Mouse (Mus musculus) cerebellum, adult 2 months (tissue): ENCODE data around the gene Wfs1. TPM values are rescaled to one million over a fixed set of nuclear protein-coding genes. Genes with fewer than 3 reads are reported as not detected.
A peak's percentile ranks its signal among the peaks of the same experiment; 100 is the strongest.

Experiments
- DNase-seq, 2 experiments: peaks; one replicate each; pipeline ENCODE4 v3.0.0; 2021
- H3K27ac ChIP-seq: fragments of 200-500 bp; 2 replicates; pipeline ENCODE4 v1.5.1; 2012; ENCODE audit warnings: low read length, control low read depth, inconsistent platforms; ENCODE audit not compliant: insufficient read depth
- H3K27me3 ChIP-seq: fragments of 200-500 bp; 2 replicates; pipeline ENCODE4 v1.6.1; 2012; ENCODE audit warnings: inconsistent platforms, mild to moderate bottlenecking, low read length, moderate library complexity; ENCODE audit not compliant: control insufficient read depth, insufficient read depth
- H3K4me1 ChIP-seq: fragments of 200-500 bp; 2 replicates; pipeline ENCODE4 v1.6.1; 2011; ENCODE audit warnings: low read length; ENCODE audit not compliant: control insufficient read depth, insufficient read depth
- H3K4me3 ChIP-seq: fragments of 200-500 bp; replicated peaks from 2 replicates; pipeline ENCODE3; 2011; ENCODE audit warnings: mild to moderate bottlenecking, low read depth, low read length, control low read depth; ENCODE audit not compliant: insufficient read depth
- CTCF ChIP-seq: fragments of 200-500 bp; IDR thresholded peaks from 2 replicates; pipeline ENCODE4 v1.5.1; 2011; ENCODE audit warnings: low read depth, mild to moderate bottlenecking, control low read depth, low read length, moderate library complexity, borderline replicate concordance; ENCODE audit not compliant: insufficient read depth
- POLR2A ChIP-seq: fragments of 200-500 bp; IDR thresholded peaks from 2 replicates; pipeline ENCODE4 v1.6.1; 2011; ENCODE audit warnings: low read length, control low read depth, borderline replicate concordance; ENCODE audit not compliant: insufficient read depth
- WGBS: fragments of 180-500 bp; shearing (Covaris S2); methylation state at CpG from one replicate; pipeline ENCODE4 v1.1.7; 2018; 5-methylcytosine and 5-hydroxymethylcytosine counted together
- polyA plus RNA-seq: library from polyadenylated mRNA; depleted of rRNA; stranded (reverse); fragments of >200 nt; gene quantifications from 2 replicates; pipeline ENCODE4 v1.2.3, GENCODE M21; 2012

Wfs1 gene
- polyA plus RNA-seq, 1 experiment, result 27.2 TPM

DNA sequence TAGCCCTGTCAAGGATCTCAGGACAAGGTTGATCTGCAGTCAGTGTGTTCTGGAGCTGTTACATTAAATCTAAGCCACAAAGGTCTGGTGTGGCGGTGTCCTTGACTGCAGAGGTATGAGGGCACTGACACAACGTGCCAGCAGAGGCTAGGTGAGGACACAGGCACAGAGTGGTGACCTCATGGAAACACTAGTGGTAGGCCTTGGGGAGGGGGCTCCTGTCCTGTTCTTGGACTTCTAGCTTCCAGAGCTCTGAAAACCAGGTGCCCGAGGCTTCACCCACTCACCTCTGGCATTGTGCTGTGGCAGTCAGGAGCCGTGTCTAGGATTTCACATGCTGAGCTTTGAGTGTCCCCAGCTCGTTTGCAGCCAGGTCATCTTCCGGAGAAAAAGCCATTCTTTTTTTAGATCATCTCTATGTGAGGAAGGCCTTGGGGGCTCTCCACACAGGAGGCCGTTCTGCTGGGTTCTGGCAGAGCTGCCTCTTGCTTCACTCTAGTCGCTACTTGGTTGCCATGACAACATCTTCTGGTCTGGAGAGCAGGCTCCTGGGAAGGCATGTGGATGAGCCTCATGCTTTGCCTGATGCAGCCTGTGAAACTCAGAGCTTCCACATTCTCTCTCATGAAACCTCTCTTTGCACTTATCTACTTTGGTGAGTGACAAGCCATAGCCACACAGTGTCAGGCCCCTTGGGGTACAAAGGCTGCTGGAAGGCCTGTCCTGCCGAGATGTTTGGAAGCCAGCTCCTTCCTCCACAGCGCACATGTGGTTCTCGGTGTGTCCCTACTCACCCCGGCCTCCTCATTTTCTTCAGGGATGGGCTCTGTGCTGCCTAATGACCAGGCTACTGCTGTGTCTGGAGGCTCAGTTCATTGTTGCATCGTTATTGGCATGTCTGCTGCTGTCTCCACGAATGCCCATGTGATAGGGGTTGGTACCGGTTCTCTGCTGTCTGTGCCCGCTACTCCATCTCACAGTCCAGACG is 53.2 kb downstream of the Wfs1 start:
- H3K27ac ChIP-seq, result peak overlapping the region; percentile 26
- no peaks in the 10 kb centered on the region for H3K27me3 ChIP-seq
- peak; percentile 61 to 72 for DNase-seq
- TF ChIP-seq POLR2A, result no peak
- TF ChIP-seq CTCF, result no peak
- peaks cover 41% of the 10 kb centered on the region for H3K4me1 ChIP-seq
- WGBS, result 16% methylated on average over 17 of the region's 17 CpGs
- no peak overlapping the region for H3K4me3 ChIP-seq

DNA sequence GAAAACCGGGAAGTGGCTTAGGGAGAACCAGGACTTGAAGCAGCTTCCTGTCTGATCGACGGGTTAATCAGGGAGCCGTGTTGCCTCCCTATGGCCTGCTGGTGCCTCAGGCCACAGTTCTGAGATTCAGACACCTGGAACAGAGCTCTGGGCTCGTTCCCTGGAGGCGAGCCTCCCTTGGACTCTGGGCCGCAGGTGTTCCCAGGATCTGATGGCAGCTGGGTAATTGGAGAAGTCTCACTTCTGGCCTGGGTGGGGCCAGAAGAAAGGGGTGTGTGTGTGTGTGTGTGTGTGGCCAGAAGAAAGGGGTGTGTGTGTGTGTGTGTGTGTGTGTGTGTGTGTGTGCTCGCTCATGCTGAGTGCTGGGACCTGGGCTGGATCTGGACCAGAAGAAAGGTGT is 55.6 kb downstream of the Wfs1 start:
- Histone ChIP-seq H3K27me3 (no peaks in the 10 kb centered on the region), H3K27ac (no peak overlapping the region), H3K4me3 (no peak overlapping the region), H3K4me1 (peaks cover 44% of the 10 kb centered on the region)
- WGBS, result 36% methylated on average over 8 of the region's 8 CpGs
- TF ChIP-seq POLR2A, result no peak
- TF ChIP-seq CTCF, result no peak
- no peak for DNase-seq

DNA sequence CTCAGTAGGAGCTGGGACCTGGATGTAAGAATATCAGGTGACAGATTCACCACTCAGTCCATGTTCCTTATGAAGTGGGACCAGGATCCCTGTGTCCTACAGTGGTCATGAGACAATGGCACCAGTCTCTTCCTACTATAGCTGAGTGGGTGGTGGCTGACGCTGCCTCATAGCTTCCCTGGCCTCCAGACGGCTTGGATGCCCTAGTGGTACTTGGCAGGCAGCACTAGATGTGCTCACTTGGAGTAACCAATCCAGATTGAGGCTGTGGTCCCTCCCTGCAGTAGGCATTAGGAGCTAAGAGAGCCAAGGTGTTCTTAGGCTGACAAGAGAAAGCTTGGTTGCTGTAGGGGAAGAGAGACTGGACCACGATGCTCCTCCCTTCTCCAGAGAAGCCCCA is 59.6 kb downstream of the Wfs1 start:
- 20% methylated on average over 3 of the region's 3 CpGs for WGBS
- peaks cover 23% of the 10 kb centered on the region for H3K4me1 ChIP-seq

DNA sequence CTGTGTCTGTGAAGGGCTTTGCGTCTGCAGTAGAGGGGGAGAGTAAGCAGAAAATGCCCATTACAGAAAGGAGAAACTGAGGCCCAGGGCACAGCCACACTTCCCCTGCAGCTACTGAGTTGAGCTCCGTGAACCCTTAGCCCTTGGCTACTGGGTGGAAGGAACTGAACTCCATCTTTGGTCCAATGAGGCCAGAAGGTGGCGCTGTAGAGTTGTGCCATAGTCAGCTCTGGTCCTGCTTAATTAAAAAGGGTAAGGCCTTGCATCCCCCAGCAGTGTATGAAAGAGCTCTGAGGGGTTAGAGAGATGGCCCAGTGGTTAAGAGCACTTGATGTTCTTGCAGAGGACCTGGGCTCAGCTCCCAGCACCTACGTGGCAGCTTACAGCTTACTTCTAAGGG is 60.3 kb downstream of the Wfs1 start:
- Histone ChIP-seq H3K27ac (no peak overlapping the region), H3K27me3 (no peaks in the 10 kb centered on the region), H3K4me3 (no peak overlapping the region), H3K4me1 (peaks cover 25% of the 10 kb centered on the region)
- DNase-seq, result peak in 1 of 2 experiments; percentile 56
- peak; percentile 58; the same call in 1 of the 2 replicates for TF ChIP-seq CTCF
- TF ChIP-seq POLR2A, result no peak
- WGBS, result 51% methylated on average over 4 of the region's 4 CpGs

More for the DNA sequence above, 59.6 kb downstream of the Wfs1 start:
- Histone ChIP-seq H3K27ac (no peak overlapping the region), H3K27me3 (no peaks in the 10 kb centered on the region), H3K4me3 (no peak overlapping the region)
- DNase-seq, result no peak
- TF ChIP-seq POLR2A, result no peak
- TF ChIP-seq CTCF, result no peak

DNA sequence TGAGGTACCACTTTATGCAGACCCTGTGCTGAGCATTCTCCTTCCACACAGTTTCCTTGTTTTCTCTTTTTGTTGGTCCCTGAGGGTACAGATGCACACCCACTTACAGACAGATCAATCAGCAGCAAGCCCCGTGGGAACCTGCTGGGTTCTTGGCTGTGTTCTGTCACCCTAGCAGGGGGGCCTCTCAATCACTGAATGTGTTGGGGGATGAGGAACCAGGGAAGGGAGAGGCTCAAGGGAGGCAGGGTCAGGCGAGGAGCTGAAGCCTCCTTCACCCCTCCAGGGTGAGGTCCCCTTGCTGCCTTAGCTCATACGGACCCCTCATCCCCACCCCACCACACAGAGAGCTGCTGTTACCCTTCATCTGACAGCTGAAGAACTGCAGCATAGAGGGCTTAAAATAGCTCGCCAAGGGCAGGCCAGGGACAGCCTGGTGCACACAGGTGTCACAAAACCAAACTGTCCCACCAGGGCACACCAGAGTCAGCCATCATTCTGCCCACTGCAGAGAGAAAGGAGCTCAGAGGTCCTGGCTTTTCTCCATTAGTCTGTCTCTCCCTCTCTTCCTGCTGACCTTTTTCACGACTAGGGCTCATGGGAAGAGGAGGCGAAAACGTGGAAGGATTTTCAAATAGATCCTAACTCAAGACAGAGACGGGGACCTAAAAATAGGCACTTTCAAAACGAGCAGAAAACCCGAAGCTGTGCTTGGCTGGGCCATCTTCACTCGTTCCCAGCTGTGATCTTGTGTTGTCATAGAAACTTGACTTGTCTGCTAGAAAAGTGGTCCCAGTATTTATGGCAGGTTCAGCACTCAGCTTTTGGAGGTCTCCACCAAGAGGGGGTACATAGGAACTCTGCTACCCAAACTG is 64.9 kb downstream of the Wfs1 start:
- TF ChIP-seq CTCF, result no peak
- TF ChIP-seq POLR2A, result no peak
- Histone ChIP-seq H3K4me3 (no peak overlapping the region), H3K27ac (peak overlapping the region; percentile 71), H3K27me3 (no peaks in the 10 kb centered on the region), H3K4me1 (peaks cover 53% of the 10 kb centered on the region)
- 3% methylated on average over 11 of the region's 11 CpGs for WGBS
- peak; percentile 49 to 55 for DNase-seq

DNA sequence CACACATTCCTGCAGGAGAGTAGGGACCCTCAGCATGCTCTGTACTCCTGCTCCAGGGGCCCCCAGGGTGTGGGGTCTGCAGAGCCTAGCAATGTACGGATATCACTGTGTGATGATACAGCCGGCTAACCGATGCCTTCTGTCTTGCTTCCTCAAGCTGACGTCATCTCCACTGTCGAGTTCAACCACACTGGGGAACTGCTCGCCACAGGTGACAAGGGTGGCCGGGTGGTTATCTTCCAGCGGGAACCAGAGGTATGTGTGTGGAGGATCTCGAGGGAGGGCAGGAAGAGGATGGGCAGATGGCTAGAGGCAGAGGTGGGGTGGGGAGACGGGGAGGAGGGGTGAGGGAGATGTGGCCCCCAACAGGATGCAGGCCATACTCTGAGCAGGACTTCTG is 66.2 kb downstream of the Wfs1 start:
- Histone ChIP-seq H3K4me3 (no peak overlapping the region), H3K27ac (peak overlapping the region; percentile 63; the same call in 1 of the 2 replicates), H3K27me3 (no peaks in the 10 kb centered on the region), H3K4me1 (peaks cover 65% of the 10 kb centered on the region)
- DNase-seq, result no peak
- 21% methylated on average over 10 of the region's 10 CpGs for WGBS
- TF ChIP-seq POLR2A (no peak), CTCF (no peak)

DNA sequence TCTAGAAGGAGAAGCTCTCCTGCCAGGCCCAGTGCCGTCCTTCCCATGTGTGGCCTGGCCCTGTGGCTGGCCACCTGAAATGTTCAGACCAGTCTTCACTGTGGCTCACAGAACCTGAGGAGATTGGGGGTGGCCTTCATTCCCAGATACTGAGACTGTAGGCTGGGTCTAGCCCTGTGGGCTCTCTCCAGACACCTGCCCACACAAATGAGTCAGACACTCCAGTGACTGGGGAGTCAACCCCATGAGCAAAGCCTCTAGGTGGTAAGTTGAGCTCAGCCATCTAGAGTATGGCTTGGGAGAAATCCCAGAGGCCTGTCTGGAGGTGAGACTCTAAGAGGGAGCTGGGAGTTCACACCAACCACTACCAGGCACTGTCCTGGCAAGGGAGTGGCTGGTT is 67.1 kb downstream of the Wfs1 start:
- no peak for DNase-seq
- H3K27me3 ChIP-seq, result no peaks in the 10 kb centered on the region
- H3K4me1 ChIP-seq, result peaks cover 74% of the 10 kb centered on the region
- 36% methylated on average over 1 of the region's 1 CpGs for WGBS
- no peak overlapping the region for H3K27ac ChIP-seq
- TF ChIP-seq POLR2A (no peak), CTCF (no peak)
- H3K4me3 ChIP-seq, result no peak overlapping the region

DNA sequence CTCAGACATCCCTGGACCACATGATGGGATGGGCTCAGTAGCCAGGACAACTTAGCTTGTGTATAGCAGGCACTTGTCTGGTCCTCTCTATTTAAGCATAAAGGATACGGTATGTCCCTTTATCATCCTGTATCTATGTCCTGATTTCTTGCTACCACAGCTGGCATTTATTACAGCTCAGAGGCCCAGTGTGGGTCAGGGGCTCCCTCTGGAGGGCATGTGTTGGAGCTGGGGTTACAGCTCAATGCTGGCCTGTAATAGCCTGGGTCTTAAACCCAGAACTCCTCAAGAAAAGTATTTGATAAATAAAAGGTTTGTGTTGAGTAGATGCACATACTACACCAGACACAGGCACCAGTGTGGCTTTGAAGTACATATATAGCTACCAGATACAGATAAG is 68.9 kb downstream of the Wfs1 start:
- peak in 1 of 2 experiments; percentile 46 for DNase-seq
- 15% methylated on average over 1 of the region's 1 CpGs for WGBS
- 0 out of 2 replicates have a peak overlapping the region, but pooled peaks have one; percentile 31 for H3K27ac ChIP-seq
- peaks cover 89% of the 10 kb centered on the region for H3K4me1 ChIP-seq
- peak; percentile 73 for TF ChIP-seq CTCF
- TF ChIP-seq POLR2A, result no peak
- H3K4me3 ChIP-seq, result no peak overlapping the region
- H3K27me3 ChIP-seq, result no peaks in the 10 kb centered on the region
